Mouse (Mus musculus) midbrain, embryonic 14.5 days (tissue): ENCODE measurements around the gene Tjp1. TPM values are rescaled to one million over a fixed set of nuclear protein-coding genes. Genes with fewer than 3 reads are reported as not detected.

Experiments used
- ATAC-seq: fragments of 200-750 bp; cut with Nextera tagmentation; 2 replicates; pipeline ENCODE4 v1.8.0; 2017; ENCODE audit warnings: moderate number of reproducible peaks, moderate library complexity; ENCODE audit not compliant: low FRiP score, low TSS enrichment
- DNase-seq: peaks from one replicate; pipeline ENCODE4 v3.0.0-alpha.2; 2015
- H3K27ac ChIP-seq: fragments of 300-500 bp; sonication (generic); replicated peaks from 2 replicates; pipeline ENCODE4 v1.5.1; 2014; ENCODE audit warnings: mild to moderate bottlenecking, low read depth, low read length, moderate library complexity
- H3K27me3 ChIP-seq: fragments of 300-500 bp; sonication (generic); 2 replicates; pipeline ENCODE4 v1.6.1; 2014; ENCODE audit warnings: low read length, control low read depth, mixed read lengths; ENCODE audit not compliant: control insufficient read depth, insufficient read depth
- H3K36me3 ChIP-seq: fragments of 300-500 bp; sonication (generic); 2 replicates; pipeline ENCODE4 v1.6.1; 2014; ENCODE audit warnings: low read length, control low read depth; ENCODE audit not compliant: control insufficient read depth, insufficient read depth
- H3K4me1 ChIP-seq: fragments of 300-500 bp; sonication (generic); 2 replicates; pipeline ENCODE4 v1.6.1; 2014; ENCODE audit warnings: mild to moderate bottlenecking, antibody characterized with exemption, low read length, control low read depth; ENCODE audit not compliant: control insufficient read depth, insufficient read depth
- H3K4me2 ChIP-seq: fragments of 300-500 bp; sonication (generic); 2 replicates; pipeline ENCODE4 v1.6.1; 2014; ENCODE audit warnings: mild to moderate bottlenecking, low read length, moderate library complexity
- H3K4me3 ChIP-seq: fragments of 300-500 bp; sonication (generic); replicated peaks from 2 replicates; pipeline ENCODE4 v1.5.1; 2014; ENCODE audit warnings: low read depth, low read length
- H3K9ac ChIP-seq: fragments of 300-500 bp; sonication (generic); replicated peaks from 2 replicates; pipeline ENCODE4 v1.6.1; 2014; ENCODE audit warnings: mild to moderate bottlenecking, low read length, moderate library complexity
- H3K9me3 ChIP-seq: fragments of 300-500 bp; sonication (generic); 2 replicates; pipeline ENCODE4 v1.6.1; 2016; ENCODE audit warnings: low read length, control low read depth, mixed read lengths; ENCODE audit not compliant: control insufficient read depth
- WGBS: fragments of 180-500 bp; shearing (Covaris S2); extraction: QIAGEN DNeasy Blood & Tissue Kit; methylation state at CpG from one replicate; pipeline ENCODE4 v1.1.7; 2014; 5-methylcytosine and 5-hydroxymethylcytosine counted together
- polyA plus RNA-seq: library from polyadenylated mRNA; unstranded; fragments of >200 nt; fragmentation: Nextera tagmentation; extraction: Ambion mirVana; gene quantifications from 2 replicates; pipeline ENCODE4 v1.2.1, GENCODE M21; 2014

The Tjp1 gene
- polyA plus RNA-seq, 1 experiment from 2014 or later: 22.4 TPM

DNA sequence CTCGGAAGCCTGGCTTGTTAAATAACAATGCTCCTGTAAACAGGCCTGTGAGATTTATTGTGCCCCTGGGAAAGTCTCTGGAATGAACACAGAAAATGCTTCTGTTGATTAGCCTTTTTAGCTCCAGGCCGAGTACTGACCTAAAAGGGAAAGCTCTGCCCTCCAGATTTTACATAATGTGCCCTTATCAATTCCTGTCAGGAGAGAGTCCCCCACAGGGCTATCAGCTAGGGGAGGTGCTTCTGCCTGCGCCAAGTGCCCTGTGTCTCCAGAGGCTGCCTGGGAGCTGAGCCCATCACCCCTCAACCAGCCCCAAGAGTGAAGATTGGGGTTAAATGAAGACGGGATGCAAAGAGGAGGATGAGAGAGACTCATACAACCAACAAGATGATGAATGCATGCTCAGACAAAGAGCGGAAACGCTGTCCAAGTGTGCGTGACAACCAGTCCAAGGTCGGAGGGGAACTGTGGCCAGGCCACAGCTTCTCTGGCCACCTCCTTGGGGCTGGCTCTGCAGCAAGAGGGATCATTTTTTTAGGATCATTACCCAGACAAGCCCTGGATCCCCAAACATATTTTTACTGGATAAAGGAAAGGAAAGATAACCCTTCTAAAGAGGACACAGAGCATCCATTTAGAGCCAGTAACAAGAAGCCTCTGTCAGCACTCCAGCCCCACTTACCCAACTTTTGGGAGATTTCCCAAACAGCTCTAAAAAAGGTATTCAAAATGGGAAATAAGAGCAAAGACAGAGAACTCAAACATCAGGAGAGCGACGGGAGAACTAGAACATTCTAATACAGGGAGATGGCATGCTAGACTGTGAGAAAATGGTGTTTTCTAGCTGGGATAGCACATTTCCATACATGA lies 110.1 kb downstream of the Tjp1 start:
- WGBS: 52% methylated on average over 10 of the region's 10 CpGs

DNA sequence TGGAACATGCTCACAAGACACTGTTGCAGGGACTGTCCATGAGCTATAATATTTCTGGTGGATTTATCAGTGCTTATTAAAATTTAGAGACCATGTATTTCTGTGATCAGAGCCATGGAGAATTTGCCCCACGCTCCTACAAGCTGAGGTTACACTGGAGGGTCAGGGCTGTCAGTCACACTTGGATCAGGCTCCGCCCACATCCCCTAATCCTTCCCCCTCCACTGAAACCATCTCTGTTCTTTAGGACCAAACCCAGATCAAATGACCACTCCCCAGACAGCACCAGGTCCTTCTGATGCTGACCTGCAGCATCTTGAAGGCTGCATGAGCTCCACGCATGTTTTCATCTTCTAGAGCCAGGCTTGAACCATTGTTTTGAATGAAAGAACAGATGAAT lies 111.1 kb downstream of the Tjp1 start:
- no peaks in the 10 kb centered on the region for H3K9me3 ChIP-seq
- H3K4me1 ChIP-seq: peaks cover 12% of the 10 kb centered on the region; the same call in 1 of the 2 replicates
- DNase-seq (no peak), ATAC-seq (no peak)
- no peak overlapping the region for H3K4me2 ChIP-seq
- no peak overlapping the region for H3K4me3 ChIP-seq
- no peaks in the 10 kb centered on the region for H3K36me3 ChIP-seq
- 62% methylated on average over 3 of the region's 3 CpGs for WGBS
- H3K27ac ChIP-seq: no peak overlapping the region
- H3K9ac ChIP-seq: no peak overlapping the region
- H3K27me3 ChIP-seq: no peaks in the 10 kb centered on the region

More for the DNA sequence above, 110.1 kb downstream of the Tjp1 start:
- DNase-seq (peak; percentile 42), ATAC-seq (no peak; the same call in 1 of the 2 replicates)
- Histone ChIP-seq H3K4me2 (no peak overlapping the region), H3K4me3 (no peak overlapping the region), H3K9me3 (no peaks in the 10 kb centered on the region), H3K27me3 (no peaks in the 10 kb centered on the region), H3K27ac (peak overlapping the region; percentile 28; the same call in 1 of the 2 replicates), H3K9ac (no peak overlapping the region), H3K36me3 (no peaks in the 10 kb centered on the region), H3K4me1 (peaks cover 13% of the 10 kb centered on the region; the same call in 1 of the 2 replicates)

DNA sequence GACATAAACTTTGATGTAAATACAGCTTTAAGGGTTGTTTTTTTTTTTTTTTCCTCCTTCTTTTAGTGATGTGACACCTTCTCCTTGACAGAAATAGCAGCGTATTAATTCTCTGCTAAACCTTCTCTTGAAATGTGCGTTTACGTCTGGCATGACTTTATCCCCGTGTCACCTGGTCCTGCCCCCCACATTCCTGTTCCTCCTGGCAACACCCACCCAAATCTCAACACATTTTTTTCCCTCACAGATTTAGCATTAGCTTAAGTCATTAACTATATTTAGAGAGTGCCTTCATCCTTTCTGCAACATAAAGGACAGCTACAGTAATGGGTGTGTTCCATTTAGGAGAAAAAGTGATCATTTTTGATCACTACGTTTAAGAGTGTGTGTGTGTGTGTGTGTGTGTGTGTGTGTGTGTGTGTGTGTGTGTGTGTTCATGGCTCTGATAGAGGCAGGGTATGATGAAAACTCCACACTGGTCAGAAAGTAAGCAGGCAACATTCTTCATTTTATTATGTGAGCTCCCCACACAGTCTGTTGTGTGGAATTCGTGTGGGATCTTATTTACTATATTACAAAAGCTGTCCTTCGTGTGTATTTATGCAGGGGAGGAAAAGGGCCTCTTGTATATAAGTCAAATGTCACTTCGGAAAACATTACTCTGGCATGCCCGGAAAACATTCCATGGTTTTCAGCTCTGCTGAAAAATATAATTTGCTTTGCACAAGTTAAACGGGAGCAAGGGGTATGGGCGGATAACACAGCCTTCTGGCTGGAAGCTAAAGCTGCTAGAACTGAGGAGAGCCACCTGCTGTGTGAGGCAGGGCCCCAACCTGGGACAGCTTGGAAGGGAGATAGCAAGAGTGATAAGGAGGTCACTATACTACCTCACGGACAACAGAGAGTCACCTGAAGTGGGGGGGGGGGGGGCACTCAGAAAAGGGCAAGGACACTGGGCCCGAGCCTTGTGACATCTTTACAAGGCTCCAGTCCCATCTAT lies 113.3 kb downstream of the Tjp1 start:
- DNase-seq: no peak
- Histone ChIP-seq H3K36me3 (no peaks in the 10 kb centered on the region), H3K27me3 (no peaks in the 10 kb centered on the region), H3K4me1 (peaks cover 10% of the 10 kb centered on the region; the same call in 1 of the 2 replicates), H3K9ac (no peak overlapping the region), H3K9me3 (no peaks in the 10 kb centered on the region), H3K27ac (no peak overlapping the region), H3K4me3 (no peak overlapping the region), H3K4me2 (no peak overlapping the region)
- ATAC-seq: no peak
- 72% methylated on average over 13 of the region's 13 CpGs for WGBS

DNA sequence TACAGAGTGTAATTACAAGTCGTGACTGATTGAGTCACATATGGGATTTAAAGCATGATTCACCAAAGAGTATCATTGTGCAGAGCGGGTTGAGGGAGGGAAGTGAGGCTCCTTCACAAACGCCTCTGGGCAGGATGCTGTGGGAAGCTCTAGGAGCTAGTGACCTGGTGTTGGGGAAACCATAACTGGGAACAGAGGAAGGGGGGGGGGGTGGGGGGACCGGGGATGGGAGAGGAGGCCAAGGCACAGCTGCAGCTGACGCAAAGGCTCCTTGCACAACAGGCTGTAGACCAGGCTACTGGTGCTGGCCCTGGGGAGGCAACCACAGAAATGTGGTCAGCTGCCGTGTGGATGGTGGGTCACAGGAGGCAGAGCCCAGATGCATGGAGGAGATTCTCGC lies 116.9 kb downstream of the Tjp1 start:
- WGBS: 69% methylated on average over 7 of the region's 7 CpGs
- no peak for DNase-seq
- no peak for ATAC-seq
- Histone ChIP-seq H3K9ac (no peak overlapping the region), H3K4me2 (no peak overlapping the region), H3K27me3 (no peaks in the 10 kb centered on the region), H3K4me3 (no peak overlapping the region), H3K36me3 (no peaks in the 10 kb centered on the region), H3K9me3 (no peaks in the 10 kb centered on the region), H3K27ac (no peak overlapping the region), H3K4me1 (no peaks in the 10 kb centered on the region)

DNA sequence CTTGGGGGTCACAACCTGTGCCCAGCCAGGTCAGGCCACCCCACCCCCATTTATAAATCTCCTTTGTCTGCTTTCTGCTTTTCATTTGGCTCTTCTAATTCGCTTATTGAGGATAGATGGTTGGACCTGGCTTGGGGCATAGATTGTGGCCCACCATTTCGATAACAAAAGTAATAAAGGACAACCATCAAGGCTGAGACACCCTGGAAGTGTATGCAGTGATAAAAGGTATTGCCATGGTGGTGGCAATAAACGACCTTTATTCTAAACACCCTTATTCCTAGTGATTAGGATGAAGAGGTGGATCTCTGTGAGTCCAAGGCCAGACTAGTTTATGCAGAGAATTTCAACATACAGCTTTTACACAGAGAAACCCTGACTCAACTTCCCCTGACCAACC lies 121.2 kb downstream of the Tjp1 start:
- Histone ChIP-seq H3K36me3 (no peaks in the 10 kb centered on the region), H3K9me3 (no peaks in the 10 kb centered on the region), H3K4me2 (no peak overlapping the region), H3K4me3 (no peak overlapping the region), H3K27ac (no peak overlapping the region), H3K4me1 (no peaks in the 10 kb centered on the region), H3K9ac (no peak overlapping the region), H3K27me3 (no peaks in the 10 kb centered on the region)
- DNase-seq (no peak), ATAC-seq (no peak)
- 84% methylated on average over 3 of the region's 3 CpGs for WGBS

DNA sequence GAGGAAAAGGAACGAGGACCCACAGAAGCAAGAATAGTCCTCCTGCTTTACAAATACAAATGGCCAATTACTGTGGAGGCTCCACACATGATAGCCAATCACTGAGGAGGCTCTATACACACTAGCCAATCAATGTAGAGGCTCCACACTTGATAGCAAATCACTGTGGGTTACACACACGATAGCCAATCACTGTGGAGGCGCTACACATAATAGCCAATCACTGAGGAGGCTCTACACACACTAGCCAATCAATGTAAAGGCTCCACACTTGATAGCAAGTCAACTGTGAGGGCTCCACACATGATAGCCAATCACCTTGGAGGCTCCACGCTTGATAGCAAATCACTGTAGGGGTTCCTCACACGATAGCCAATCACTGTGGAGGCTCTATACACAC lies 125.1 kb downstream of the Tjp1 start:
- H3K9me3 ChIP-seq: no peaks in the 10 kb centered on the region
- H3K9ac ChIP-seq: no peak overlapping the region
- no peaks in the 10 kb centered on the region for H3K4me1 ChIP-seq
- H3K27ac ChIP-seq: no peak overlapping the region
- H3K27me3 ChIP-seq: no peaks in the 10 kb centered on the region
- no peak overlapping the region for H3K4me3 ChIP-seq
- H3K4me2 ChIP-seq: no peak overlapping the region
- no peak for ATAC-seq
- no peak for DNase-seq
- 92% methylated on average over 5 of the region's 5 CpGs for WGBS
- no peaks in the 10 kb centered on the region for H3K36me3 ChIP-seq

DNA sequence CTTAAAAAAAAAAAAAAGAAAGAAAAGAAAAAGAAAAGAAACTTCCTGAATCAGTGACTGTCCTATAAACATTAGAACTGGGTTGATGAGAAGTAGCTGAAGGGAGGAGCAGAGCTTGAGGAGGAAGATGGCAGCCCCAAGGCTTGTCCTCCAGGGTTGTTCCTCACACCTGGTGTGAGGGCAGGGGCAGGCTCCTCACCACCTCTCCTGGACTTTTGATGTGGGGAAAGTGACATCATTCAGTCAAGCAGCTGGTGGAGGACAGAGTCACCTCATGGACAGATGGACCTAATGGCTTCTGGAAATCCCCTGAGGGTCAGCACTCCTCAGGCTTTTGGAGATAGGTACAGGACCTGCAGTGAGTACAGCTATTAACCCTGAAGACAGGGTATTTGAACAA lies 126.0 kb downstream of the Tjp1 start:
- H3K4me1 ChIP-seq: no peaks in the 10 kb centered on the region
- ATAC-seq (no peak), DNase-seq (no peak)
- no peaks in the 10 kb centered on the region for H3K9me3 ChIP-seq
- H3K36me3 ChIP-seq: no peaks in the 10 kb centered on the region
- H3K4me3 ChIP-seq: no peak overlapping the region
- no peak overlapping the region for H3K4me2 ChIP-seq
- H3K27ac ChIP-seq: no peak overlapping the region
- no peak overlapping the region for H3K9ac ChIP-seq
- no peaks in the 10 kb centered on the region for H3K27me3 ChIP-seq

DNA sequence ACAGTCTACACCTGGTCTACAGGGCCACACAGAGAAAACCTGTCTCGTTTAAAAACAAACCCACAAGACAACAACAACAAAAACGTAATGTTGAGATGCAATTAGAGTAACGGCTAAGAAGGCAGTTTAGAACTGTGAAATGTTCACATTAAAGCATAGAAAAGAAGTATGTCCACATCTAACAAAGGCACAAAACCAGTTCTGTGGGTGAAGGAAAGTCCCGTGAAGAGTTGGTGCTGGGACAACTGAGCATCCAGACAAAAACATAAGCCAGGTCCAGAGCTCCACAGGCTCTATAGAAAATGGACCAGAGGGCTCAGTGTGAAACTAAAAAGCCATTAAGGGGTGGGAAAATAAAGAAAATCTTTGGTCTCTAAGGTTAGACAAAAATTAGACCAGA lies 131.7 kb downstream of the Tjp1 start:
- Histone ChIP-seq H3K4me1 (peaks cover 12% of the 10 kb centered on the region), H3K9ac (no peak overlapping the region), H3K9me3 (no peaks in the 10 kb centered on the region), H3K27ac (no peak overlapping the region), H3K4me2 (no peak overlapping the region), H3K27me3 (no peaks in the 10 kb centered on the region), H3K4me3 (no peak overlapping the region), H3K36me3 (no peaks in the 10 kb centered on the region)
- ATAC-seq (no peak), DNase-seq (no peak)
- WGBS: 84% methylated on average over 4 of the region's 4 CpGs
